ENCODE assay signal across 17 mouse cellular contexts in genomic region chr8:114322096-114322495, GRCm38 (mm10).
"Had no signal": no experiment of that assay in that cellular context is flagged by ENCODE, and none has a peak within 500 bp of the region (broad histone marks: within the 10 kb centered on the region; RNA-seq: fewer than 3 reads in every experiment).

No protein-coding gene starts in this region.

- H3K36me3 ChIP-seq: neural tube, embryonic 12.5 days; neural tube, embryonic 13.5 days; neural tube, embryonic 15.5 days; stomach, embryonic 15.5 days had no signal

- H3K4me3 ChIP-seq: neural tube, embryonic 12.5 days; neural tube, embryonic 13.5 days; neural tube, embryonic 15.5 days; stomach, embryonic 15.5 days had no signal

- H3K9ac ChIP-seq: neural tube, embryonic 12.5 days; neural tube, embryonic 13.5 days; neural tube, embryonic 15.5 days; stomach, embryonic 15.5 days had no signal

- H3K27ac ChIP-seq: neural tube, embryonic 12.5 days; neural tube, embryonic 13.5 days; neural tube, embryonic 15.5 days; stomach, embryonic 15.5 days; stomach, postnatal 0 days had no signal

- H3K9me3 ChIP-seq: neural tube, embryonic 12.5 days; neural tube, embryonic 13.5 days; neural tube, embryonic 15.5 days; stomach, embryonic 15.5 days had no signal

- H3K27me3 ChIP-seq: neural tube, embryonic 12.5 days; neural tube, embryonic 13.5 days; neural tube, embryonic 15.5 days; stomach, embryonic 15.5 days had no signal

- H3K4me1 ChIP-seq: neural tube, embryonic 12.5 days; neural tube, embryonic 13.5 days; neural tube, embryonic 15.5 days; stomach, embryonic 15.5 days had no signal

- DNase-seq: retina, postnatal 1 day; right cerebral cortex, adult 18-20 months; right cerebral cortex, postnatal 14 days; right cerebral cortex, postnatal 25 days; right cerebral cortex, postnatal 4 days; spleen, adult 18-20 months; thymus, adult 18-20 months; thymus, adult 2 months; thymus, postnatal 14 days; thymus, postnatal 25 days; thymus, postnatal 36 days; thymus, postnatal 4 days had no signal

- H3K4me2 ChIP-seq: neural tube, embryonic 12.5 days; neural tube, embryonic 13.5 days; neural tube, embryonic 15.5 days; stomach, embryonic 15.5 days had no signal
